Mouse (Mus musculus): ENCODE data around the gene Armc7. TPM values are rescaled to one million over a fixed set of nuclear protein-coding genes. Genes with fewer than 3 reads are reported as not detected.

Armc7 gene
- polyA plus RNA-seq, 1 experiment: 0.73 TPM

- H3K36me3 ChIP-seq (ENCODE audit: control insufficient read depth): no peaks in the 10 kb centered on the region
- H3K4me1 ChIP-seq (ENCODE audit: control insufficient read depth): peaks cover 8% of the 10 kb centered on the region
- H3K27me3 ChIP-seq (ENCODE audit: control insufficient read depth): peaks cover 42% of the 10 kb centered on the region
- H3K9me3 ChIP-seq (ENCODE audit: control insufficient read depth, low read length): peaks cover 9% of the 10 kb centered on the region
- no peak overlapping the region for H3K4me3 ChIP-seq (replicated peaks)
- TF ChIP-seq GATA1 (IDR thresholded peaks at IDR 0.05; ENCODE audit: low read length): 0 out of 2 replicates have a peak, but pooled peaks have one; percentile 10
- no peak for TF ChIP-seq TAL1 (IDR thresholded peaks at IDR 0.05; ENCODE audit: low read length)
These were observed 37.8 kb upstream of the Armc7 start for GRCm38 (mm10) chr11:115437571-115438122.

- Histone ChIP-seq H3K36me3 (ENCODE audit: control insufficient read depth) (no peaks in the 10 kb centered on the region), H3K4me3 (replicated peaks) (no peak overlapping the region), H3K4me1 (ENCODE audit: control insufficient read depth) (peaks cover 8% of the 10 kb centered on the region), H3K9me3 (ENCODE audit: control insufficient read depth, low read length) (peaks cover 9% of the 10 kb centered on the region), H3K27me3 (ENCODE audit: control insufficient read depth) (peaks cover 40% of the 10 kb centered on the region)
- TF ChIP-seq TAL1 (IDR thresholded peaks at IDR 0.05; ENCODE audit: low read length) (no peak), GATA1 (IDR thresholded peaks at IDR 0.05; ENCODE audit: low read length) (no peak)
These were observed 36.1 kb upstream of the Armc7 start for GRCm38 (mm10) chr11:115439326-115439725.

- Histone ChIP-seq H3K4me1 (ENCODE audit: control insufficient read depth) (peaks cover 8% of the 10 kb centered on the region), H3K36me3 (ENCODE audit: control insufficient read depth) (no peaks in the 10 kb centered on the region), H3K4me3 (replicated peaks) (no peak within 1 kb of the TSS), H3K9me3 (ENCODE audit: control insufficient read depth, low read length) (peaks cover 9% of the 10 kb centered on the region), H3K27me3 (ENCODE audit: control insufficient read depth) (peaks cover 34% of the 10 kb centered on the region)
- no peak for TF ChIP-seq GATA1 (IDR thresholded peaks at IDR 0.05; ENCODE audit: low read length)
- TF ChIP-seq TAL1 (IDR thresholded peaks at IDR 0.05; ENCODE audit: low read length): no peak
These were observed 35.4 kb upstream of the Armc7 start, which contains the start of gene Trim80 for GRCm38 (mm10) chr11:115439906-115440595. Gene Trim80 (plus strand): TSS chr11:115440545.

- H3K9me3 ChIP-seq (ENCODE audit: control insufficient read depth, low read length): peaks cover 9% of the 10 kb centered on the region
- peaks cover 22% of the 10 kb centered on the region for H3K27me3 ChIP-seq (ENCODE audit: control insufficient read depth)
- peaks cover 8% of the 10 kb centered on the region for H3K4me1 ChIP-seq (ENCODE audit: control insufficient read depth)
- no peaks in the 10 kb centered on the region for H3K36me3 ChIP-seq (ENCODE audit: control insufficient read depth)
- no peak overlapping the region for H3K4me3 ChIP-seq (replicated peaks)
- TF ChIP-seq GATA1 (IDR thresholded peaks at IDR 0.05; ENCODE audit: low read length) (no peak), TAL1 (IDR thresholded peaks at IDR 0.05; ENCODE audit: low read length) (no peak)
These were observed 34.0 kb upstream of the Armc7 start for GRCm38 (mm10) chr11:115441417-115441816.

GRCm38 (mm10) chr11:115446906-115447305 lies 28.6 kb upstream of the Armc7 start:
- peaks cover 3% of the 10 kb centered on the region; the same call in 1 of the 2 replicates for H3K27me3 ChIP-seq (ENCODE audit: control insufficient read depth)
- no peaks in the 10 kb centered on the region for H3K36me3 ChIP-seq (ENCODE audit: control insufficient read depth)

GRCm38 (mm10) chr11:115447321-115447885 lies 28.1 kb upstream of the Armc7 start:
- Histone ChIP-seq H3K4me3 (replicated peaks) (peak overlapping the region; percentile 33), H3K36me3 (ENCODE audit: control insufficient read depth) (no peaks in the 10 kb centered on the region), H3K9me3 (ENCODE audit: control insufficient read depth, low read length) (no peaks in the 10 kb centered on the region), H3K4me1 (ENCODE audit: control insufficient read depth) (no peaks in the 10 kb centered on the region), H3K27me3 (ENCODE audit: control insufficient read depth) (peaks cover 3% of the 10 kb centered on the region; the same call in 1 of the 2 replicates)
- TF ChIP-seq GATA1 (IDR thresholded peaks at IDR 0.05; ENCODE audit: low read length): no peak
- TF ChIP-seq TAL1 (IDR thresholded peaks at IDR 0.05; ENCODE audit: low read length): no peak

More at GRCm38 (mm10) chr11:115446906-115447305, 28.6 kb upstream of the Armc7 start:
- H3K4me3 ChIP-seq (replicated peaks): no peak overlapping the region
- no peaks in the 10 kb centered on the region for H3K9me3 ChIP-seq (ENCODE audit: control insufficient read depth, low read length)
- H3K4me1 ChIP-seq (ENCODE audit: control insufficient read depth): no peaks in the 10 kb centered on the region
- no peak for TF ChIP-seq GATA1 (IDR thresholded peaks at IDR 0.05; ENCODE audit: low read length)
- no peak for TF ChIP-seq TAL1 (IDR thresholded peaks at IDR 0.05; ENCODE audit: low read length)

GRCm38 (mm10) chr11:115448075-115448474 lies 27.4 kb upstream of the Armc7 start:
- Histone ChIP-seq H3K9me3 (ENCODE audit: control insufficient read depth, low read length) (no peaks in the 10 kb centered on the region), H3K4me3 (replicated peaks) (peak overlapping the region; percentile 33), H3K36me3 (ENCODE audit: control insufficient read depth) (no peaks in the 10 kb centered on the region), H3K4me1 (ENCODE audit: control insufficient read depth) (no peaks in the 10 kb centered on the region), H3K27me3 (ENCODE audit: control insufficient read depth) (peaks cover 3% of the 10 kb centered on the region; the same call in 1 of the 2 replicates)
- TF ChIP-seq TAL1 (IDR thresholded peaks at IDR 0.05; ENCODE audit: low read length) (no peak), GATA1 (IDR thresholded peaks at IDR 0.05; ENCODE audit: low read length) (no peak)

- H3K27me3 ChIP-seq (ENCODE audit: control insufficient read depth): peaks cover 5% of the 10 kb centered on the region
- TF ChIP-seq GATA1 (IDR thresholded peaks at IDR 0.05; ENCODE audit: low read length) (no peak), TAL1 (IDR thresholded peaks at IDR 0.05; ENCODE audit: low read length) (no peak)
- H3K9me3 ChIP-seq (ENCODE audit: control insufficient read depth, low read length): no peaks in the 10 kb centered on the region
- no peaks in the 10 kb centered on the region for H3K4me1 ChIP-seq (ENCODE audit: control insufficient read depth)
- no peaks in the 10 kb centered on the region for H3K36me3 ChIP-seq (ENCODE audit: control insufficient read depth)
- no peak overlapping the region for H3K4me3 ChIP-seq (replicated peaks)
These were observed 26.5 kb upstream of the Armc7 start for GRCm38 (mm10) chr11:115448998-115449397.

GRCm38 (mm10) chr11:115450176-115450575 lies 25.3 kb upstream of the Armc7 start:
- Histone ChIP-seq H3K9me3 (ENCODE audit: control insufficient read depth, low read length) (peaks cover 5% of the 10 kb centered on the region), H3K27me3 (ENCODE audit: control insufficient read depth) (peaks cover 2% of the 10 kb centered on the region), H3K4me3 (replicated peaks) (no peak overlapping the region), H3K4me1 (ENCODE audit: control insufficient read depth) (no peaks in the 10 kb centered on the region), H3K36me3 (ENCODE audit: control insufficient read depth) (no peaks in the 10 kb centered on the region)
- TF ChIP-seq TAL1 (IDR thresholded peaks at IDR 0.05; ENCODE audit: low read length) (no peak), GATA1 (IDR thresholded peaks at IDR 0.05; ENCODE audit: low read length) (no peak)
